Mouse (Mus musculus) hindbrain, embryonic 13.5 days (tissue): ENCODE measurements at regions not wholly inside any gene's neighbourhood (a gene's known extent, or its start where the extent isn't known, plus 50 kb on each side); places are given as distances from the start of the nearest gene placed in this dataset.

Source experiments
- ATAC-seq: fragments of 200-750 bp; cut with Nextera tagmentation; 2 replicates; pipeline ENCODE4 v1.8.0; 2017; ENCODE audit warnings: moderate TSS enrichment; ENCODE audit not compliant: low FRiP score
- H3K27ac ChIP-seq: fragments of 300-500 bp; sonication (generic); 2 replicates; pipeline ENCODE4 v1.5.1; 2015; ENCODE audit warnings: inconsistent platforms, mild to moderate bottlenecking, moderate library complexity
- H3K27me3 ChIP-seq: fragments of 300-500 bp; sonication (generic); 2 replicates; pipeline ENCODE4 v1.6.1; 2015; ENCODE audit warnings: mild to moderate bottlenecking, inconsistent platforms
- H3K36me3 ChIP-seq: fragments of 300-500 bp; sonication (generic); 2 replicates; pipeline ENCODE4 v1.6.1; 2015; ENCODE audit warnings: mild to moderate bottlenecking, inconsistent platforms
- H3K4me1 ChIP-seq: fragments of 300-500 bp; sonication (generic); replicated peaks from 2 replicates; pipeline ENCODE4 v1.6.1; 2015; ENCODE audit warnings: inconsistent platforms
- H3K4me2 ChIP-seq: fragments of 300-500 bp; sonication (generic); 2 replicates; pipeline ENCODE4 v1.6.1; 2015; ENCODE audit warnings: inconsistent platforms, mild to moderate bottlenecking, moderate library complexity
- H3K4me3 ChIP-seq: fragments of 300-500 bp; sonication (generic); 2 replicates; pipeline ENCODE4 v1.5.1; 2015; ENCODE audit warnings: mild to moderate bottlenecking, inconsistent platforms
- H3K9ac ChIP-seq: fragments of 300-500 bp; sonication (generic); 2 replicates; pipeline ENCODE4 v1.6.1; 2015; ENCODE audit warnings: mild to moderate bottlenecking, inconsistent platforms
- H3K9me3 ChIP-seq: fragments of 300-500 bp; sonication (generic); 2 replicates; pipeline ENCODE4 v1.6.1; 2016; ENCODE audit warnings: inconsistent platforms
- WGBS: fragments of 180-500 bp; shearing (Covaris S2); methylation state at CpG from one replicate; pipeline ENCODE4 v1.1.7; 2015; 5-methylcytosine and 5-hydroxymethylcytosine counted together

- Histone ChIP-seq H3K4me3 (no peak overlapping the region), H3K36me3 (no peaks in the 10 kb centered on the region), H3K4me1 (no peaks in the 10 kb centered on the region), H3K9me3 (no peaks in the 10 kb centered on the region), H3K9ac (no peak overlapping the region), H3K27me3 (no peaks in the 10 kb centered on the region), H3K4me2 (no peak overlapping the region), H3K27ac (no peak overlapping the region)
- no peak for ATAC-seq
These were observed 347.4 kb downstream of the Gm43517 start for GRCm38 (mm10) chr12:49732351-49732750.

DNA sequence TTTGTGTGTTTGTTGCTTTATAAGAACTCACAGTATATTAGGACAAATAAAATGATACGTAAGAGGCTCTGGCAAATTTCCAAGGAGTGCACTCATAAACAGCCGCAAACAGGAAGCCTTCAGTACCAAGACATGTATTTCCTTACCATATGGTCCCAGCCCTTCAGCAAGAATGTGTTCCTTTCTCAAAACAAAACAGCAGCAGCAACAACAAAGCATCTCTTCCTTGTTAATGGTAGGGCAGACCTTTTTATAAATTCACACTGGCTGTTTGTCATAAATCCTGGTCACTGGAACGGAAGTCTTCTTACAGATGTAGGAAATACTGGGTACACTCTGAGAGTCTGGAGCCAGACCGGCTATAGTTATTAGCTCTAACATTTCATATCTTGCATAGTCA, 352.1 kb downstream of the Gm43517 start:
- no peak for ATAC-seq
- 77% methylated on average over 4 of the region's 4 CpGs for WGBS
- H3K27ac ChIP-seq, result no peak overlapping the region

GRCm38 (mm10) chr12:49739960-49740740, 355.2 kb downstream of the Gm43517 start:
- 85% methylated on average over 12 of the region's 12 CpGs for WGBS
- H3K27me3 ChIP-seq, result no peaks in the 10 kb centered on the region
- no peak overlapping the region for H3K4me2 ChIP-seq
- no peaks in the 10 kb centered on the region for H3K4me1 ChIP-seq
- no peak overlapping the region for H3K4me3 ChIP-seq
- H3K36me3 ChIP-seq, result no peaks in the 10 kb centered on the region
- H3K9ac ChIP-seq, result no peak overlapping the region
- H3K9me3 ChIP-seq, result no peaks in the 10 kb centered on the region
- H3K27ac ChIP-seq, result no peak overlapping the region
- no peak for ATAC-seq

More for the DNA sequence above, 352.1 kb downstream of the Gm43517 start:
- Histone ChIP-seq H3K36me3 (no peaks in the 10 kb centered on the region), H3K4me1 (no peaks in the 10 kb centered on the region), H3K4me3 (no peak overlapping the region), H3K9me3 (no peaks in the 10 kb centered on the region), H3K4me2 (no peak overlapping the region), H3K27me3 (no peaks in the 10 kb centered on the region), H3K9ac (no peak overlapping the region)

- 89% methylated on average over 2 of the region's 2 CpGs for WGBS
These were observed 358.4 kb downstream of the Gm43517 start for GRCm38 (mm10) chr12:49743402-49743801.

GRCm38 (mm10) chr12:49747081-49747480, 362.1 kb downstream of the Gm43517 start:
- H3K27ac ChIP-seq, result no peak overlapping the region
- 68% methylated on average over 2 of the region's 2 CpGs for WGBS
- H3K4me1 ChIP-seq, result no peaks in the 10 kb centered on the region
- no peak for ATAC-seq
- no peak overlapping the region for H3K4me2 ChIP-seq
- no peak overlapping the region for H3K9ac ChIP-seq
- no peaks in the 10 kb centered on the region for H3K36me3 ChIP-seq
- no peaks in the 10 kb centered on the region for H3K27me3 ChIP-seq
- H3K9me3 ChIP-seq, result no peaks in the 10 kb centered on the region
- no peak overlapping the region for H3K4me3 ChIP-seq

More at GRCm38 (mm10) chr12:49743402-49743801, 358.4 kb downstream of the Gm43517 start:
- no peaks in the 10 kb centered on the region for H3K4me1 ChIP-seq
- no peak overlapping the region for H3K9ac ChIP-seq
- no peak overlapping the region for H3K27ac ChIP-seq
- no peaks in the 10 kb centered on the region for H3K36me3 ChIP-seq
- no peaks in the 10 kb centered on the region for H3K9me3 ChIP-seq
- H3K4me2 ChIP-seq, result no peak overlapping the region
- H3K27me3 ChIP-seq, result no peaks in the 10 kb centered on the region
- no peak overlapping the region for H3K4me3 ChIP-seq
- ATAC-seq, result no peak

GRCm38 (mm10) chr12:49758391-49758790, 373.4 kb downstream of the Gm43517 start:
- no peaks in the 10 kb centered on the region for H3K9me3 ChIP-seq
- 79% methylated on average over 4 of the region's 4 CpGs for WGBS
- no peak overlapping the region for H3K27ac ChIP-seq
- no peak overlapping the region for H3K4me2 ChIP-seq
- H3K4me3 ChIP-seq, result no peak overlapping the region
- H3K4me1 ChIP-seq, result no peaks in the 10 kb centered on the region
- ATAC-seq, result no peak
- no peaks in the 10 kb centered on the region for H3K36me3 ChIP-seq
- no peak overlapping the region for H3K9ac ChIP-seq
- no peaks in the 10 kb centered on the region for H3K27me3 ChIP-seq

- H3K9ac ChIP-seq, result no peak overlapping the region
- H3K27me3 ChIP-seq, result no peaks in the 10 kb centered on the region
- ATAC-seq, result no peak
- no peaks in the 10 kb centered on the region for H3K9me3 ChIP-seq
- H3K4me3 ChIP-seq, result no peak overlapping the region
- H3K36me3 ChIP-seq, result no peaks in the 10 kb centered on the region
- no peaks in the 10 kb centered on the region for H3K4me1 ChIP-seq
- WGBS, result 84% methylated on average over 2 of the region's 2 CpGs
- no peak overlapping the region for H3K4me2 ChIP-seq
- no peak overlapping the region for H3K27ac ChIP-seq
These were observed 379.6 kb downstream of the Gm43517 start for GRCm38 (mm10) chr12:49764541-49764940.

GRCm38 (mm10) chr12:49808341-49808740, 423.4 kb downstream of the Gm43517 start:
- no peaks in the 10 kb centered on the region for H3K4me1 ChIP-seq
- no peak overlapping the region for H3K4me2 ChIP-seq
- no peaks in the 10 kb centered on the region for H3K36me3 ChIP-seq
- 80% methylated on average over 1 of the region's 1 CpGs for WGBS
- H3K9me3 ChIP-seq, result no peaks in the 10 kb centered on the region
- H3K27ac ChIP-seq, result no peak overlapping the region
- no peak overlapping the region for H3K4me3 ChIP-seq
- no peak overlapping the region for H3K9ac ChIP-seq
- no peaks in the 10 kb centered on the region for H3K27me3 ChIP-seq
- no peak for ATAC-seq

DNA sequence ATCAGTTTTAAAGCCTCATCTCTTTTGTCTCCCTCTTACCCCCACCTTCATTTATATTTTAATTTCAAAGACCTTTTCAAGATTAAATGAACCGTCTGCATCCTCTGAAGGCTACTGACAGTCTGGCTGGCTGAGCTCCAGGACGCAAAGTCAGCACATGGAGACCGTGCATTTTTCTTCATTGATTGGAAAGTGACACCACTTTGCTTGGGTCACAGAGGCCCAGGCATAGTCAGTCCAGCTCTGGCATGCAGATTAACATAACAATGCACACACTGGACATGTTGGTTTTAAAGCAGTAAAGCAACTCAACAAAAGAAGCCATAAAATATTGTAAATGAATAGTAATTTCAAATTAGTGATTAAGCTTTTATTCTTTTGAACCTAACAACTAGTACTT, 429.7 kb downstream of the Gm43517 start:
- Histone ChIP-seq H3K36me3 (no peaks in the 10 kb centered on the region), H3K4me3 (no peak overlapping the region), H3K4me1 (peaks cover 3% of the 10 kb centered on the region), H3K27ac (no peak overlapping the region), H3K9me3 (no peaks in the 10 kb centered on the region), H3K9ac (no peak overlapping the region), H3K4me2 (no peak overlapping the region), H3K27me3 (no peaks in the 10 kb centered on the region)
- no peak for ATAC-seq
- 16% methylated on average over 3 of the region's 3 CpGs for WGBS

DNA sequence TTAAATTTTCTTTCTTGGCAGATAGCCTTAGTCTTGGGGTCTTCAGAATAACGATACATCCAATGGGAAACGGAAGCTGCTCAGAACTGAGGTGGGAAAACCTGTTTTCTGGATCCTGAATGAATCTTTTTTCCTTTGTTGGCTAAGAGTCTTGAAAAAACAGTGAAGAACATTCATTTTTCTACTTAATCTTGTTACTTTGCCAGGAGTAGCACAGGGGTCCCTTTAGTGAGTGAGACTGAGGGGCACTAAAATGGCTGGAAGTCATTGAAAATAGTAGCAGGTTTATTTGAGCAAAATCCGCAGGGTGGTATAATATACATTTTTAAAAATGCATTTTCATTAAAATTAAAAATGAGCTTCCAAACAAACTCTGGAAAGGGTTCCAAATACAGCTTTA, 442.8 kb downstream of the Gm43517 start:
- H3K27me3 ChIP-seq, result no peaks in the 10 kb centered on the region
- WGBS, result 86% methylated on average over 3 of the region's 3 CpGs
- no peaks in the 10 kb centered on the region for H3K4me1 ChIP-seq
- no peaks in the 10 kb centered on the region for H3K9me3 ChIP-seq
- H3K4me2 ChIP-seq, result no peak overlapping the region
- ATAC-seq, result no peak
- no peaks in the 10 kb centered on the region for H3K36me3 ChIP-seq
- H3K27ac ChIP-seq, result no peak overlapping the region
- H3K9ac ChIP-seq, result no peak overlapping the region
- no peak overlapping the region for H3K4me3 ChIP-seq

DNA sequence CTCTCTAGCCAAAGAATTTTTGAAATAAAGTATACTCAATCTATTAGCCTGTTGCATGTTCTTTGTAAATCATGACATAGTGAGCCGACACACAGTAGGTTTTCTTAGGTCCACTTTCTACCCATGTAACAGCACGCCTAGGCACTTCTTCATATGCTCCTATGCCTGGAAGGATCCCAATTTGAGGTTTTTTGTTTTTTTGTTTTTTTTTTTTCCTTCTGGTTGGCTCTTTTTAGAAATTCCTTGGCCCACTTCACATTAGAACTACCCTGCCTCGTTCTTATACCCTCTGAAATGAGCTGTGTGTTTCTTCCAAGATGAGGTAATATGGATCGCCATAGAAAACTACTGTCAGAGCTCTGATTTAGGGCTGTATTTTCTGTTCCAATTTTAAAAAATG, 443.6 kb downstream of the Gm43517 start:
- Histone ChIP-seq H3K4me2 (no peak overlapping the region), H3K4me1 (no peaks in the 10 kb centered on the region), H3K36me3 (no peaks in the 10 kb centered on the region), H3K27ac (no peak overlapping the region), H3K9me3 (no peaks in the 10 kb centered on the region), H3K4me3 (no peak overlapping the region), H3K27me3 (no peaks in the 10 kb centered on the region), H3K9ac (no peak overlapping the region)
- WGBS, result 89% methylated on average over 4 of the region's 4 CpGs
- ATAC-seq, result no peak

DNA sequence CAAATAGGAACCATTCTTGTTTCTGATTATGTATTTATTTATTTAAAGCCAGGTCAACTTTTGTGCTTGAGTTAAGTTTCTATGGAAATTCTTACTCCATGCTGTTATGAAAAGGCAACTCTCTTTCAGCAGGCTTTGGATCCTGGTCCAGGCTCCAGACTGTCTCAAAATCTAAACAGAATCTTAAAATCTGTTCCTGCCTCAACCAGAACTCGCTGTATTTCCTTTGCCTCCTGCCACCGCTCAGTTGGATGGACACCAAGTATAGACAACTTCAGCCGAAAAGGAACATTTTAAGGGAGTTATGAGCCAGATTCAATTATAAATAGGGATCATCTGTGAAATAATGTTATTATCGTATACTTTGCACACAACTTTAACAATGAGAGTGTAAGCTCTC, 445.7 kb downstream of the Gm43517 start:
- 97% methylated on average over 4 of the region's 4 CpGs for WGBS
- no peaks in the 10 kb centered on the region for H3K4me1 ChIP-seq
- no peak overlapping the region for H3K9ac ChIP-seq
- no peak for ATAC-seq
- H3K27ac ChIP-seq, result no peak overlapping the region
- no peaks in the 10 kb centered on the region for H3K27me3 ChIP-seq
- no peak overlapping the region for H3K4me2 ChIP-seq
- no peaks in the 10 kb centered on the region for H3K36me3 ChIP-seq
- H3K4me3 ChIP-seq, result no peak overlapping the region
- H3K9me3 ChIP-seq, result no peaks in the 10 kb centered on the region

DNA sequence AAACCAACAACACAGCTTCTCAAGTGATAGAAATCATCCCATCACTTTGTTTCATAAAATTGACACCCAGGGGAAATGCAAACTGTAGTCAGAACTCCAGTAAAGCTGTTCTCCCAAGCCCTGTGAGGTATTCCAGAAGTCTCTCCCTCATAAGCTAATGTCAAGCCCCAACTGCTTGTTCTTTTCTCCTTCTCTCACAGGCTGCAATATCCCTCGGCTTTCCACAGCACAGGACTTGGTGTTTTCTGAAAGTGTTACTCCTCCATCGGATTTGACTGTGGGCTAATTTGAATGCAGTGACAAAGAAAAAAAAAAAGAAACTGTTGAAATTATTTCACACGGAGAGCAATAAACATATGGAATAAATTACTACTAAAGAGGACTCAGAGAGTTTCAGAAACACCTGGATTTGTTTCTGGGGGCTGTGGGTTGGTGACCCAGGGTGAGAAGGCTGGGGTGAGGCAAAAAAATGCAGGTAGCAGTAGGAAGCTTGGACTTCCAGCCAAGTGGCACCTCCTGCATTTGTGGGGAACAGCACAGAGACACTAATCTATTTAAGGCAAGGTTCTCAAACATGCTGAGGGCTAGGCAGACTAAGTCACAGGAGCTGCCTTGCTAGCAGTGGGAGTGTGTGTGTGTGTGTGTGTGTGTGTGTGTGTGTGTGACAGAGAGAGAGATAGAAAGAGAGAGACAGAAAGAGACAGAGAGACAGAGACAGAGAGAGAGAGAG, 447.3 kb downstream of the Gm43517 start:
- Histone ChIP-seq H3K4me3 (no peak overlapping the region), H3K36me3 (no peaks in the 10 kb centered on the region), H3K27me3 (no peaks in the 10 kb centered on the region), H3K27ac (no peak overlapping the region), H3K4me1 (no peaks in the 10 kb centered on the region), H3K4me2 (no peak overlapping the region), H3K9me3 (no peaks in the 10 kb centered on the region), H3K9ac (no peak overlapping the region)
- 54% methylated on average over 3 of the region's 3 CpGs for WGBS
- ATAC-seq, result no peak
